Comparison of ENCODE assay signal across 9 mouse cellular contexts in genomic region chrX:134930361-134930760, GRCm38 (mm10). TPM values are rescaled to one million over a fixed set of nuclear protein-coding genes. Genes with fewer than 3 reads are reported as not detected.
DNase-seq lines count a peak whose midpoint lies in the region; ATAC-seq and TF ChIP-seq lines count a peak whose summit lies in the region.
"Had no signal": no experiment of that assay in that cellular context is flagged by ENCODE, and none has a peak within 500 bp of the region (broad histone marks: within the 10 kb centered on the region; RNA-seq: fewer than 3 reads in every experiment).

No protein-coding gene starts in this region.

- H3K27ac ChIP-seq in intestine, postnatal 0 days (ENCODE audit: low read depth, low read length): no peak overlapping the region
- H3K27ac ChIP-seq in intestine, embryonic 16.5 days (ENCODE audit: low read length): no peak overlapping the region
- H3K27ac ChIP-seq: limb, embryonic 12.5 days had no signal

- no peaks in the 10 kb centered on the region for H3K9me3 ChIP-seq in intestine, postnatal 0 days (ENCODE audit: control insufficient read depth)
- H3K9me3 ChIP-seq in intestine, embryonic 16.5 days (ENCODE audit: control insufficient read depth, low read length): no peaks in the 10 kb centered on the region
- H3K9me3 ChIP-seq: limb, embryonic 12.5 days had no signal

- ATAC-seq in intestine, postnatal 0 days: no peak
- ATAC-seq in intestine, embryonic 16.5 days: no peak
- ATAC-seq in CD4-positive, CD25-positive, alpha-beta regulatory T cell, adult 4 months: peak; percentile 58
- no peak for ATAC-seq in megakaryocyte-erythroid progenitor cell, adult 5-6 weeks (replicated peaks; ENCODE audit: low FRiP score, low TSS enrichment, poor library complexity, severe bottlenecking)

- no peak overlapping the region for H3K4me3 ChIP-seq in intestine, postnatal 0 days (ENCODE audit: low read depth, low read length)
- H3K4me3 ChIP-seq in intestine, embryonic 16.5 days (ENCODE audit: low read length): no peak overlapping the region
- H3K4me3 ChIP-seq: limb, embryonic 12.5 days had no signal

- H3K4me1 ChIP-seq in intestine, postnatal 0 days (replicated peaks; ENCODE audit: control insufficient read depth, insufficient read depth, low read length): no peaks in the 10 kb centered on the region
- no peaks in the 10 kb centered on the region for H3K4me1 ChIP-seq in intestine, embryonic 16.5 days (ENCODE audit: control insufficient read depth, insufficient read depth, low read length)
- H3K4me1 ChIP-seq: limb, embryonic 12.5 days had no signal

- H3K4me2 ChIP-seq in intestine, postnatal 0 days (replicated peaks; ENCODE audit: low read depth): no peak overlapping the region
- no peak overlapping the region for H3K4me2 ChIP-seq in intestine, embryonic 16.5 days (ENCODE audit: low read depth, low read length)
- H3K4me2 ChIP-seq: limb, embryonic 12.5 days had no signal

- DNase-seq in Muller cell, postnatal 12 days (ENCODE audit: inconsistent ontology term): peak; percentile 12
- peak; percentile 45 for DNase-seq in embryo, embryonic 10 days (ENCODE audit: low spot score)
- DNase-seq in layer of hippocampus, postnatal 36 days: peak; percentile 6 to 24
- peak; percentile 10 for DNase-seq in right cerebral cortex, adult 18-20 months

- H3K36me3 ChIP-seq in intestine, postnatal 0 days (ENCODE audit: control insufficient read depth, insufficient read depth): no peaks in the 10 kb centered on the region
- H3K36me3 ChIP-seq in intestine, embryonic 16.5 days (ENCODE audit: control insufficient read depth, insufficient read depth, low read length): no peaks in the 10 kb centered on the region
- H3K36me3 ChIP-seq: limb, embryonic 12.5 days had no signal

- 38% methylated on average over 5 of the region's 5 CpGs for WGBS in intestine, postnatal 0 days
- WGBS in intestine, embryonic 16.5 days: 36% methylated on average over 5 of the region's 5 CpGs

- no peaks in the 10 kb centered on the region for H3K27me3 ChIP-seq in intestine, postnatal 0 days (replicated peaks; ENCODE audit: control insufficient read depth, insufficient read depth, low read length)
- no peaks in the 10 kb centered on the region for H3K27me3 ChIP-seq in intestine, embryonic 16.5 days (replicated peaks; ENCODE audit: control insufficient read depth, insufficient read depth, low read length)

- TF ChIP-seq CTCF in intestine, postnatal 0 days (IDR thresholded peaks at IDR 0.05; ENCODE audit: low read depth): peak; percentile 68

- no peak overlapping the region for H3K9ac ChIP-seq in intestine, postnatal 0 days (ENCODE audit: low read depth, low read length)
- no peak overlapping the region for H3K9ac ChIP-seq in intestine, embryonic 16.5 days (ENCODE audit: low read depth, low read length)
- H3K9ac ChIP-seq: limb, embryonic 12.5 days had no signal

RNA-seq across cellular contexts. Expression of gene Nxf2, which starts 34.2 kb away (rescaled TPM):
- 0.12 TPM in 2 replicates for polyA plus RNA-seq in intestine, postnatal 0 days (2015; fragmentation: Nextera tagmentation; extraction: Ambion mirVana)
- 0.29 and 0.43 TPM in 2 replicates for polyA plus RNA-seq in intestine, embryonic 16.5 days (2015; fragmentation: Nextera tagmentation; extraction: Ambion mirVana)
- under 1 TPM in 1 of 2 experiments, not detected in 1; 0.42 TPM for polyA plus RNA-seq in CD4-positive, CD25-positive, alpha-beta regulatory T cell, adult 4 months (2017; shearing (Covaris generic))
- not detected for total RNA-seq in layer of hippocampus, postnatal 36 days (2021)
- 0.52 TPM in 1 of 2 replicates, not detected in the other for total RNA-seq in megakaryocyte-erythroid progenitor cell, adult 5-6 weeks (2014; fragmentation: Nextera tagmentation)
- 1.7 and 1.8 TPM in 2 replicates for total RNA-seq in megakaryocyte-erythroid progenitor cell, adult 5-6 weeks (2017)
